Mouse (Mus musculus): Measurements from ENCODE around the gene Slc25a43. TPM values are rescaled to one million over a fixed set of nuclear protein-coding genes. Genes with fewer than 3 reads are reported as not detected.

Slc25a43 gene
- polyA plus RNA-seq, 2 experiments from 2014 or later: 0.75 TPM; not detected in 1

Other genes with a start within 250 kb of the Slc25a43 start
- 10 to 100 TPM; 61.9 to 69.7 TPM for gene Pgrmc1, start 145.5 kb upstream of the Slc25a43 start, polyA plus RNA-seq (2017; shearing (Covaris generic))
- gene Akap17b, start 98.3 kb upstream of the Slc25a43 start, polyA plus RNA-seq (2017; shearing (Covaris generic)): 1 to 10 TPM in 1 of 2 experiments, under 1 TPM in 1; 0.98 to 1.3 TPM
- gene Slc25a5, start 52.0 kb downstream of the Slc25a43 start, polyA plus RNA-seq (2017; shearing (Covaris generic)): 1,000 to 10,000 TPM; 1,556 to 1,740 TPM
- 100 to 1,000 TPM; 134 to 158 TPM for gene Ube2a, start 130.2 kb downstream of the Slc25a43 start, polyA plus RNA-seq (2017; shearing (Covaris generic))
- 10 to 100 TPM; 27.3 to 30.0 TPM for gene C330007P06Rik, start 130.5 kb downstream of the Slc25a43 start, polyA plus RNA-seq (2017; shearing (Covaris generic))
- 1 to 10 TPM; 2.5 to 2.6 TPM for gene Nkrf, start 159.2 kb downstream of the Slc25a43 start, polyA plus RNA-seq (2017; shearing (Covaris generic))
- gene Sept6, start 248.1 kb downstream of the Slc25a43 start, polyA plus RNA-seq (2017; shearing (Covaris generic)): 100 to 1,000 TPM; 146 to 160 TPM

Measured in activated CD4-positive, CD25-positive, alpha-beta regulatory T cell, adult 4 months (primary cell).